ENCODE assay signal across 30 mouse cellular contexts in genomic region chr2:63434327-63434726, GRCm38 (mm10).
"Had no signal": no experiment of that assay in that cellular context is flagged by ENCODE, and none has a peak within 500 bp of the region (broad histone marks: within the 10 kb centered on the region; RNA-seq: fewer than 3 reads in every experiment).

No protein-coding gene starts in this region.

- H3K4me1 ChIP-seq: limb, embryonic 10.5 days; limb, embryonic 12.5 days; limb, embryonic 13.5 days; limb, embryonic 15.5 days; liver, embryonic 12.5 days; liver, embryonic 13.5 days; liver, embryonic 15.5 days; lung, embryonic 15.5 days; megakaryocyte, embryonic 14.5 days; midbrain, embryonic 10.5 days; midbrain, embryonic 12.5 days; midbrain, embryonic 13.5 days; neural tube, embryonic 12.5 days had no signal

- ATAC-seq: liver, embryonic 12.5 days; liver, postnatal 0 days; lung, postnatal 0 days; midbrain, embryonic 13.5 days; midbrain, embryonic 16.5 days had no signal

- H3K9me3 ChIP-seq: limb, embryonic 10.5 days; limb, embryonic 12.5 days; limb, embryonic 13.5 days; limb, embryonic 15.5 days; liver, embryonic 12.5 days; liver, embryonic 13.5 days; liver, embryonic 15.5 days; lung, embryonic 15.5 days; megakaryocyte, embryonic 14.5 days; midbrain, embryonic 10.5 days; midbrain, embryonic 12.5 days; midbrain, embryonic 13.5 days; neural tube, embryonic 12.5 days had no signal

- H3K9ac ChIP-seq: limb, embryonic 12.5 days; limb, embryonic 13.5 days; limb, embryonic 15.5 days; liver, embryonic 12.5 days; liver, embryonic 13.5 days; liver, embryonic 14.5 days; liver, embryonic 15.5 days; liver, postnatal 0 days; lung, embryonic 14.5 days; lung, embryonic 15.5 days; midbrain, embryonic 12.5 days; midbrain, embryonic 13.5 days; neural tube, embryonic 12.5 days had no signal

- DNase-seq: left cerebral cortex, postnatal 4 days; liver; liver, embryonic 13.5 days; liver, postnatal 0 days; lung, adult 18-20 months; lung, adult 2 months; lung, embryonic 14.5 days; lung, postnatal 10 days; lung, postnatal 14 days; lung, postnatal 36 days; lung, postnatal 4 days; midbrain, embryonic 14.5 days had no signal

- H3K36me3 ChIP-seq: limb, embryonic 10.5 days; limb, embryonic 12.5 days; limb, embryonic 13.5 days; limb, embryonic 15.5 days; liver, embryonic 12.5 days; liver, embryonic 13.5 days; liver, embryonic 15.5 days; lung, embryonic 15.5 days; midbrain, embryonic 10.5 days; midbrain, embryonic 12.5 days; midbrain, embryonic 13.5 days; neural tube, embryonic 12.5 days had no signal

- H3K4me2 ChIP-seq: limb, embryonic 12.5 days; limb, embryonic 13.5 days; limb, embryonic 15.5 days; liver, embryonic 11.5 days; liver, embryonic 12.5 days; liver, embryonic 13.5 days; liver, embryonic 15.5 days; lung, embryonic 14.5 days; lung, embryonic 15.5 days; midbrain, embryonic 12.5 days; midbrain, embryonic 13.5 days; neural tube, embryonic 12.5 days had no signal

- H3K27me3 ChIP-seq: limb, embryonic 12.5 days; limb, embryonic 13.5 days; limb, embryonic 15.5 days; liver, embryonic 12.5 days; liver, embryonic 13.5 days; liver, embryonic 15.5 days; lung, embryonic 15.5 days; megakaryocyte, embryonic 14.5 days; midbrain, embryonic 12.5 days; midbrain, embryonic 13.5 days; neural tube, embryonic 12.5 days had no signal

- H3K4me3 ChIP-seq: limb, embryonic 10.5 days; limb, embryonic 12.5 days; limb, embryonic 13.5 days; limb, embryonic 15.5 days; liver, embryonic 12.5 days; liver, embryonic 13.5 days; liver, embryonic 15.5 days; lung, embryonic 15.5 days; megakaryocyte, embryonic 14.5 days; midbrain, embryonic 10.5 days; midbrain, embryonic 12.5 days; midbrain, embryonic 13.5 days; myocyte; neural tube, embryonic 12.5 days had no signal

- H3K27ac ChIP-seq: limb, embryonic 10.5 days; limb, embryonic 12.5 days; limb, embryonic 13.5 days; limb, embryonic 15.5 days; liver, embryonic 12.5 days; liver, embryonic 13.5 days; liver, embryonic 14.5 days; liver, embryonic 15.5 days; lung, embryonic 15.5 days; macrophage; midbrain, embryonic 10.5 days; midbrain, embryonic 12.5 days; midbrain, embryonic 13.5 days; neural tube, embryonic 12.5 days had no signal
